Mouse (Mus musculus): Measurements from ENCODE around the gene Sobp.

DNA sequence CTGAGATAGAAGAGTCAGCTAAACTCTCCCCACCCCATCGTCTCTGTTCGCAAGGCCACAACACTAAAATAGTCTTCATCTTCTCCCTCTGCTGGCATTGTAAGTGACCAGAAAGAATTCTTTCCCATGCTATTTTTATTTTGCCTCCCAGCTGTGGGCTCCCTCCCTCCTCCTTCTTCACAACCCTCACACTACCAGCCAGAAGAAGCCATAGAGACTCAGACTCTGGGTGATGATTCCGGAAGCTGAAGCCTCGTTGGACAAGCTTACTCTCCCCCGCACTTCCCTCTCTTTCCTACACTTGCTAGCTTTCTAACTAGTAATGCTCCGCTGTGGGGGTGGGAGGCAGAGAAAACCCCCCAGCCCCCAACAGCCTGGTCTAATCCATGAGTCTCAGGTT is 103.4 kb downstream of the Sobp start:
- no peak for TF ChIP-seq POLR2A (IDR thresholded peaks at IDR 0.05; ENCODE audit: low read depth, low read length)
- no peak for TF ChIP-seq CTCF (conservative IDR thresholded peaks at IDR 0.05; ENCODE audit: insufficient read depth, insufficient read length, low read depth, low read length)

Measured in kidney, adult 2 months (tissue).